Mouse (Mus musculus): ENCODE results near the gene Mpped2. TPM values are rescaled to one million over a fixed set of nuclear protein-coding genes. Genes with fewer than 3 reads are reported as not detected.

The Mpped2 gene
- polyA plus RNA-seq, 1 experiment from 2014 or later, result 23.1 TPM

DNA sequence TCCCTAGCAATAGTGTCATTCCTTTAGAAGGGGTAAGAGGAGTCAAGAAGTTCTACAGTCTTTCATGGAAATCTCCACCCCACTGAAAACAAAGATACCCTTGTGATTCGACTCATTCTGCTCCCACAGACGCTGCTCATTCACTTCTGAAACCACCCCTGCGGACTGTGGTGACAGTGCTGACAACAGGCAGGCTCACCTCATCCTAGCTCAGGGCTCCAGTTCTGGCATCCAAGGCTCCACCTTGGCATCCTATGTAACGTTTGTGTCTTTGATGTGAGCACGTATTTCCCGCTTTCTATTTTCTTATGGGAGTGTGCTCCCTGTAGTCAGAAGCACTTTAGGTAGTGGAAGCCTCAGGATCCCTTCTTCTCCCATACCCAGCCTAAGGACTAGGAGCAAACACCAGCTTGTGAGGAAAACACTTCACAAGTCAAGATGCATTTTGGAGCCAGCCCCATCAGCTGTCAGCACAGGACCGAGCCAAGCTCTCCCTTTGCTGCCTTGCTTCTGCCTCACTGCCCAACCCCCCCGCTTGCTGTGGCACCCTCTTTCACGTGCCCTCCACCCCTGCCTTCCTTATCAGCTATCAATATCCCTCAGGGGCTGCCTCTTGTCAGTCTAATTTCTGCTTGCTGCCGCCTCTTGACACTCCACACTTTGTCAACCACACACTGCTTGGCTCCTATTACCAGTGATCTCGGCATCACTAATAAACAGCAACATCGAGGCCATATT is 135.7 kb downstream of the Mpped2 start:
- no peaks in the 10 kb centered on the region for H3K9me3 ChIP-seq (ENCODE audit: control insufficient read depth, low read length)
- H3K27me3 ChIP-seq (ENCODE audit: control insufficient read depth, insufficient read depth, low read depth, low read length), result no peaks in the 10 kb centered on the region
- H3K36me3 ChIP-seq (ENCODE audit: control insufficient read depth, insufficient read depth, low read length), result no peaks in the 10 kb centered on the region
- H3K4me1 ChIP-seq (replicated peaks; ENCODE audit: control insufficient read depth, insufficient read depth, low read length), result peaks cover 11% of the 10 kb centered on the region
- WGBS, result 37% methylated on average over 12 of the region's 12 CpGs
- ATAC-seq (ENCODE audit: low read depth), result no peak
- H3K27ac ChIP-seq (ENCODE audit: low read length), result no peak overlapping the region
- no peak overlapping the region for H3K9ac ChIP-seq (ENCODE audit: low read length)
- H3K4me2 ChIP-seq (ENCODE audit: low read depth, low read length), result 0 out of 2 replicates have a peak overlapping the region, but pooled peaks have one; percentile 3
- no peak overlapping the region for H3K4me3 ChIP-seq (ENCODE audit: low read length)

DNA sequence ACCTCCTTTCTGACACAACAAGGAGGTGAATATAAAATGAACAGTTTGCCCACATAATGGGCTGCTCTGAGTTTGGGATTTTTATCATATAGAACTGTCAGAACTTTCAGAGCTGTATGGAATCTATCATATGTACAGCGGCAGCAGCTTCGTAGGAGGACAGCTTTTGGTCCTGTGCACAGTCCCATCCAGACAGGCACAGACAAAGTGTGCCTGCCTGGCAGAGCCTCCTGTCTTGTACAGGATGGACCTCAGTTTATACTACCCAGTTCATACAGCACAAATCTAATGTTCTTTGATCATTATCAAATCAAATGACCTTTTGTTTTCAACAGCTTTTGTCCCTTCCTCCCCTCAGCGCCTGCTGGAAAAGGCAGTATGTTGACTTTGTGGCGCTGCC is 136.4 kb downstream of the Mpped2 start:
- Histone ChIP-seq H3K4me3 (ENCODE audit: low read length) (no peak overlapping the region), H3K4me1 (replicated peaks; ENCODE audit: control insufficient read depth, insufficient read depth, low read length) (peaks cover 11% of the 10 kb centered on the region), H3K27ac (ENCODE audit: low read length) (no peak overlapping the region), H3K9ac (ENCODE audit: low read length) (no peak overlapping the region), H3K9me3 (ENCODE audit: control insufficient read depth, low read length) (no peaks in the 10 kb centered on the region), H3K4me2 (ENCODE audit: low read depth, low read length) (no peak overlapping the region), H3K36me3 (ENCODE audit: control insufficient read depth, insufficient read depth, low read length) (no peaks in the 10 kb centered on the region), H3K27me3 (ENCODE audit: control insufficient read depth, insufficient read depth, low read depth, low read length) (no peaks in the 10 kb centered on the region)
- WGBS, result 47% methylated on average over 4 of the region's 4 CpGs
- ATAC-seq (ENCODE audit: low read depth), result no peak

DNA sequence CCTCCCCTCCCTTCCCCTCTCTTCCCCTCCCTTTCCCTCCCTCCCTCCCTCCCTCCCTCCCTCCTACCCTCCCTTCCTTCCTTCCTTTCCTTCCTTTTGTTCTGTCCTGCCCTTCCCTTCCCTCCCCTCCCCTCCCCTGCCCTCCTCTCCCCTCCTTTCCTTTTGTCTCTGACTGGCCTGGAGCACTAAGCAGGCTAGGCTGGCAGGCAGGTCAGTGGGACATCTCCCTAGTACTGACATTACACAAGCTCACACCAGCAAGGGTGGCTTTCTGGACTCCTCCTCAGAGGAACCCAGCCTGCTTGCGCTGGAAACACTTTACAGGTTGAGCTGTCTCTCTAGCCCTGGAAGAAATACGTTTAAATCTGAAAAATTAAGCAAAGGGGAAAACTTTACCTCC is 139.5 kb downstream of the Mpped2 start:
- H3K9me3 ChIP-seq (ENCODE audit: control insufficient read depth, low read length), result no peaks in the 10 kb centered on the region
- 60% methylated on average over 2 of the region's 2 CpGs for WGBS

DNA sequence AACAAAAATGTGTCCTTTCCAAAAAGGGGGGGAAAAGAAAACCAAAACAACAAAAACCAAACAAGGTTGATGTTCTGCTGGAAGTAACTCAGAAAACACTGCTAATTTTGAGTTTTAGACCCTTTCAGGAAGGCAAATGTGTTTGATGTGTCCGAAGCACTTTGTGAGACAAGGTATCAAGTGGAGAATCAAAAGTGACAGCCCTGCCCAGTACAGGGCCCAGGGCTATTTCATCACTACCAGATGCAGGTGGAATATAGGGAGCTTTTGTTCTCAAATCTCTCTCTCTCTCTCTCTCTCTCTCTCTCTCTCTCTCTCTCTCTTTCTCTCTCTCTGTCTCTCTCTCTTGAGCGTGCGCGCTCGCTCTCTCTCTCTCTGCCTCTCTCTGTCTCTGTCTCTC is 140.1 kb downstream of the Mpped2 start:
- Histone ChIP-seq H3K9me3 (ENCODE audit: control insufficient read depth, low read length) (no peaks in the 10 kb centered on the region), H3K9ac (ENCODE audit: low read length) (no peak overlapping the region), H3K4me3 (ENCODE audit: low read length) (no peak overlapping the region), H3K36me3 (ENCODE audit: control insufficient read depth, insufficient read depth, low read length) (no peaks in the 10 kb centered on the region), H3K27me3 (ENCODE audit: control insufficient read depth, insufficient read depth, low read depth, low read length) (no peaks in the 10 kb centered on the region), H3K4me1 (replicated peaks; ENCODE audit: control insufficient read depth, insufficient read depth, low read length) (peaks cover 11% of the 10 kb centered on the region), H3K4me2 (ENCODE audit: low read depth, low read length) (no peak overlapping the region), H3K27ac (ENCODE audit: low read length) (no peak overlapping the region)
- no peak for ATAC-seq (ENCODE audit: low read depth)
- WGBS, result 77% methylated on average over 5 of the region's 5 CpGs

More for the DNA sequence above, 139.5 kb downstream of the Mpped2 start:
- no peak overlapping the region for H3K9ac ChIP-seq (ENCODE audit: low read length)
- no peaks in the 10 kb centered on the region for H3K36me3 ChIP-seq (ENCODE audit: control insufficient read depth, insufficient read depth, low read length)
- H3K4me1 ChIP-seq (replicated peaks; ENCODE audit: control insufficient read depth, insufficient read depth, low read length), result peaks cover 11% of the 10 kb centered on the region
- H3K27ac ChIP-seq (ENCODE audit: low read length), result no peak overlapping the region
- H3K4me2 ChIP-seq (ENCODE audit: low read depth, low read length), result no peak overlapping the region
- ATAC-seq (ENCODE audit: low read depth), result no peak
- H3K4me3 ChIP-seq (ENCODE audit: low read length), result no peak overlapping the region
- H3K27me3 ChIP-seq (ENCODE audit: control insufficient read depth, insufficient read depth, low read depth, low read length), result no peaks in the 10 kb centered on the region

DNA sequence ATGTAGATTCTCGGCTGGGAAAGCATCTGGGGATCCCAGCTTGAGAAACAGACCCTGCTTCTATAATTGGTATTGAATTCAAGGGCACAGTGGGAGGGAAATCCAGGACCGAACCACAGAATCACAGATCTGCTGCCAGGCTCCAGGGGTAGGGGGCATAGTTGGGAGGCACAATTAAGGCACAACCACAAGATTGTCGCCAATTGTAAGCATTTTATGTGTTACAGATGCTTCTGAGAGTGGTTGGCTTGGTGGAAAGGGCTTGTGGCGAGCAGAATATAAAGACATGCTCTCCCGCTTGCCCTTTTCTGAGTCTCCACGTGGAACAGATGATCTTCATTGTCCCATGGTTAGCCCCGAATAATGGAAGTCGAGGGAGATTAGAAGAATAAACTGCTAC is 142.3 kb downstream of the Mpped2 start:
- no peaks in the 10 kb centered on the region for H3K9me3 ChIP-seq (ENCODE audit: control insufficient read depth, low read length)
- WGBS, result 83% methylated on average over 8 of the region's 8 CpGs

DNA sequence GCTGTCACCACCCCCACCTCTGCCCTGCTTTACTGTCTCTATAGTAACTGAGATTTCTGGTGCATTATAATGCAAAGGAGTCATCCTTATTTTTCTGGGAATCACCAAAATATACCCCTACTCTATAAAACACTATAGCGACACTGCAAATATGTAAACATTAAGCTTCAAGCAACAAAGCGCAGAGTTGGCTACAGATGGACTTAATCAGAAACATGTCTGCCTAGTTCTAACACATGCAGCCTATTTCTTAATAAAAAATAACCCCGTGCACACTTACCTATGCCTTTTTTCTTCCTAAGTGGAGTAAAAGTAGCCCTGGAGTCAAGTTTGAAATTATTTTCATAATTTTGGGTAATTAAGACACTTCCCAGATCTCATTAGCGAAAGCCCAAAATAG is 144.2 kb downstream of the Mpped2 start:
- Histone ChIP-seq H3K27ac (ENCODE audit: low read length) (no peak overlapping the region), H3K9ac (ENCODE audit: low read length) (no peak overlapping the region), H3K36me3 (ENCODE audit: control insufficient read depth, insufficient read depth, low read length) (no peaks in the 10 kb centered on the region), H3K4me2 (ENCODE audit: low read depth, low read length) (no peak overlapping the region), H3K4me1 (replicated peaks; ENCODE audit: control insufficient read depth, insufficient read depth, low read length) (no peaks in the 10 kb centered on the region), H3K9me3 (ENCODE audit: control insufficient read depth, low read length) (no peaks in the 10 kb centered on the region), H3K27me3 (ENCODE audit: control insufficient read depth, insufficient read depth, low read depth, low read length) (no peaks in the 10 kb centered on the region), H3K4me3 (ENCODE audit: low read length) (no peak overlapping the region)
- WGBS, result 70% methylated on average over 4 of the region's 4 CpGs
- ATAC-seq (ENCODE audit: low read depth), result no peak

More for the DNA sequence above, 142.3 kb downstream of the Mpped2 start:
- no peak for ATAC-seq (ENCODE audit: low read depth)
- H3K9ac ChIP-seq (ENCODE audit: low read length), result no peak overlapping the region
- no peaks in the 10 kb centered on the region for H3K4me1 ChIP-seq (replicated peaks; ENCODE audit: control insufficient read depth, insufficient read depth, low read length)
- H3K4me2 ChIP-seq (ENCODE audit: low read depth, low read length), result no peak overlapping the region
- H3K4me3 ChIP-seq (ENCODE audit: low read length), result no peak overlapping the region
- no peak overlapping the region for H3K27ac ChIP-seq (ENCODE audit: low read length)
- H3K36me3 ChIP-seq (ENCODE audit: control insufficient read depth, insufficient read depth, low read length), result no peaks in the 10 kb centered on the region
- no peaks in the 10 kb centered on the region for H3K27me3 ChIP-seq (ENCODE audit: control insufficient read depth, insufficient read depth, low read depth, low read length)

DNA sequence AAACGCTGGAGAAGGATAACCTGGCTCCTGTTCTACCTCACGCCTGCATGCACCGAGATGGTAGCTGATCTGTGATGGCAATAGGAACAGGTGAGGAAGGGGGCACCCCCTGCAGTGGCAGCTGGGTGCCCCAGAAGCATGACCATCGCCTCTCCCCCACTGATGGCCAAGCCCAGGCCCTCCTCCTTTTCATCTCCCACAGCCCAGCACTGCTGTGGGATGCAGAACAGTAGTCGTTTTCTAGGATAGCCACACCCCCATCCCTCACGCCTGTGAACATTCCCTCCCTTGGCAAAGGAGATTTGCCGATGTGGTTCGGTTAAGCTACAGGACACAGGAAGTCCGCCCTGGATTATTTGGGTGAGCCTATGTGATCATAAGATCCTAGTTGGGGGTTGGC is 151.1 kb downstream of the Mpped2 start:
- H3K4me2 ChIP-seq (ENCODE audit: low read depth, low read length), result peak overlapping the region; percentile 30; the same call in 1 of the 2 replicates
- 41% methylated on average over 9 of the region's 9 CpGs for WGBS
- peak overlapping the region; percentile 68 for H3K27ac ChIP-seq (ENCODE audit: low read length)
- H3K27me3 ChIP-seq (ENCODE audit: control insufficient read depth, insufficient read depth, low read depth, low read length), result no peaks in the 10 kb centered on the region
- H3K9me3 ChIP-seq (ENCODE audit: control insufficient read depth, low read length), result no peaks in the 10 kb centered on the region
- no peaks in the 10 kb centered on the region for H3K36me3 ChIP-seq (ENCODE audit: control insufficient read depth, insufficient read depth, low read length)
- H3K9ac ChIP-seq (ENCODE audit: low read length), result no peak overlapping the region; the same call in 1 of the 2 replicates
- H3K4me1 ChIP-seq (replicated peaks; ENCODE audit: control insufficient read depth, insufficient read depth, low read length), result peaks cover 17% of the 10 kb centered on the region
- H3K4me3 ChIP-seq (ENCODE audit: low read length), result no peak overlapping the region
- 0 out of 2 replicates have a peak, but pooled peaks have one; percentile 27 for ATAC-seq (ENCODE audit: low read depth)

DNA sequence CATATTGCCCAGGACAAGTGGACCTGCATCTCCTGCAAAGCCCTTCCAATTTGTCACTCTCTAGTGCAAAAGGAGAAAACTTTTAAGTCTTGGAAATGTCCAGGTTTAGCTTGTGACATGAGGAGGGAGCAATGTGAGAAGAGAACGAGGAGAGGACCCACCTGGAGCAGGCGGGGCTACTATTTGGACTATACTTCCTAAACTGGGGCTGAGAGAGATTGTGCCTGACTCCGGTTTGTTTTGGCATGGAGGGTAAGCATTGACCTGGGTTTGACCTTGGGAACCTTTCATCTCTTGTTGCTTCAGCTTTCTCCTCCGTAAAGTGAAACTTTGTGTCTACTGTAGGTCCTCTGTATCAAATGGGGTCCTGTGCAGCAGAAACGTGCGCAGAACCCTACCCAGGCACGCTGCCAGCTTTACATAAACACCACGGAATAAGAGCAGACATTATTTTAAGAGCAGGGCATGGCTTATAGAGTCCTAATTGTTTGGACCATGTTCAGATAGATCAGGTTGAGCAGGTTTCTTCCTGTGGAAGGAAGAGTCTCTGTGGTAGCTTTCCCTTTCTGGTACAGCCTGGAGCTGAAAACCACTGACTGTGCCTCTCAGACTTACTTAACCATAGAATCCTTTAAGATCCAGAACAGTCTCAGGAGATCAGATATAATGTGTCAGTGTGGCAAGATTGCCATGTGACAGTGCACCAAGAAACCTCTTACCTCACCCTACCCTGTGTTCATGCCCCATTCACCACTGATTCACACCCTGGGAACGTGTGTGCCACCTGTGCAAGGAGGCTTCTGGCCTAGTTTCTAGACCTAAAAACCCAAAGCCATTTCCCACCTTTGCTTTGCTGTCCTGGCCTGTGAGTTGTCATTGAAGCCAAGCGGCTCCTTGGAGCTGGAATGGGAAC is 152.0 kb downstream of the Mpped2 start:
- ATAC-seq (ENCODE audit: low read depth), result peak; percentile 77
- Histone ChIP-seq H3K27me3 (ENCODE audit: control insufficient read depth, insufficient read depth, low read depth, low read length) (no peaks in the 10 kb centered on the region), H3K4me2 (ENCODE audit: low read depth, low read length) (peak overlapping the region; percentile 30), H3K36me3 (ENCODE audit: control insufficient read depth, insufficient read depth, low read length) (no peaks in the 10 kb centered on the region), H3K9ac (ENCODE audit: low read length) (no peak overlapping the region; the same call in 1 of the 2 replicates), H3K4me1 (replicated peaks; ENCODE audit: control insufficient read depth, insufficient read depth, low read length) (peaks cover 17% of the 10 kb centered on the region), H3K27ac (ENCODE audit: low read length) (peak overlapping the region; percentile 68), H3K4me3 (ENCODE audit: low read length) (0 out of 2 replicates have a peak overlapping the region, but pooled peaks have one; percentile 6), H3K9me3 (ENCODE audit: control insufficient read depth, low read length) (no peaks in the 10 kb centered on the region)
- WGBS, result 16% methylated on average over 10 of the region's 10 CpGs

DNA sequence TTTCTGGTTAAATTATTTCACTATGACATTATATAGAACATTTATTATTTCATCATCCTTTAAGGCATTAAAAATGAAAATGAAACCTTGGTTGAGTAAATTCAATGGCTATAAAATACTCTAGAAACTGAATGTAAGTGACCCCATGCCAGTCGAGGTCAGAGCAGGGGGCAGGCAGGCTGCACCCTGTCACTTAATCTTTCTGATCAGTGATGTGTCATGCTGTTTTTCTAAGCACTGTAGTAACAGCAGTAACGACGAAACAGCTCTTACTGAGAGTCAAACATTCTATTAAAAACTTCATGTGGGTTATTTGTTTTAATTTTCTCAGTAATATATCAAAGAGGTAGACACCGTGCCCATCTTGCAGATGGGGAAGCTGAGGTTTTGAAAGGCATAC is 153.4 kb downstream of the Mpped2 start:
- Histone ChIP-seq H3K9me3 (ENCODE audit: control insufficient read depth, low read length) (no peaks in the 10 kb centered on the region), H3K4me3 (ENCODE audit: low read length) (no peak overlapping the region), H3K27ac (ENCODE audit: low read length) (no peak overlapping the region), H3K4me1 (replicated peaks; ENCODE audit: control insufficient read depth, insufficient read depth, low read length) (peaks cover 17% of the 10 kb centered on the region), H3K27me3 (ENCODE audit: control insufficient read depth, insufficient read depth, low read depth, low read length) (no peaks in the 10 kb centered on the region), H3K4me2 (ENCODE audit: low read depth, low read length) (no peak overlapping the region), H3K36me3 (ENCODE audit: control insufficient read depth, insufficient read depth, low read length) (no peaks in the 10 kb centered on the region), H3K9ac (ENCODE audit: low read length) (no peak overlapping the region)
- WGBS, result 47% methylated on average over 4 of the region's 4 CpGs
- ATAC-seq (ENCODE audit: low read depth), result no peak
